Mouse (Mus musculus) heart, embryonic 12.5 days (tissue): ENCODE data around the gene 1810009A15Rik. TPM values are rescaled to one million over a fixed set of nuclear protein-coding genes. Genes with fewer than 3 reads are reported as not detected.

ENCODE experiments used
- ATAC-seq: fragments of 200-750 bp; cut with Nextera tagmentation; 2 replicates; pipeline ENCODE4 v1.8.0; 2017; ENCODE audit warnings: moderate TSS enrichment, moderate library complexity; ENCODE audit not compliant: insufficient number of reproducible peaks, low FRiP score
- H3K27ac ChIP-seq: fragments of 300-500 bp; sonication (generic); 2 replicates; pipeline ENCODE4 v1.5.1; 2016; ENCODE audit warnings: mild to moderate bottlenecking, moderate library complexity; ENCODE audit not compliant: poor library complexity, severe bottlenecking
- H3K27me3 ChIP-seq: fragments of 300-500 bp; sonication (generic); replicated peaks from 2 replicates; pipeline ENCODE4 v1.6.1; 2016; ENCODE audit warnings: mild to moderate bottlenecking, moderate library complexity
- H3K36me3 ChIP-seq: fragments of 300-500 bp; sonication (generic); 2 replicates; pipeline ENCODE4 v1.6.1; 2016; ENCODE audit warnings: mild to moderate bottlenecking, moderate library complexity
- H3K4me1 ChIP-seq: fragments of 300-500 bp; sonication (generic); replicated peaks from 2 replicates; pipeline ENCODE4 v1.6.1; 2016; ENCODE audit warnings: mild to moderate bottlenecking
- H3K4me2 ChIP-seq: fragments of 300-500 bp; sonication (generic); 2 replicates; pipeline ENCODE4 v1.6.1; 2016; ENCODE audit warnings: mild to moderate bottlenecking, moderate library complexity
- H3K4me3 ChIP-seq: fragments of 300-500 bp; sonication (generic); 2 replicates; pipeline ENCODE4 v1.5.1; 2016; ENCODE audit warnings: mild to moderate bottlenecking
- H3K9ac ChIP-seq: fragments of 300-500 bp; sonication (generic); 2 replicates; pipeline ENCODE4 v1.6.1; 2016; ENCODE audit warnings: mild to moderate bottlenecking, moderate library complexity
- H3K9me3 ChIP-seq: fragments of 300-500 bp; sonication (generic); replicated peaks from 2 replicates; pipeline ENCODE4 v1.6.1; 2016; ENCODE audit warnings: mild to moderate bottlenecking, moderate library complexity
- WGBS: fragments of 180-500 bp; shearing (Covaris S2); methylation state at CpG from one replicate; pipeline ENCODE4 v1.1.7; 2016; 5-methylcytosine and 5-hydroxymethylcytosine counted together
- polyA plus RNA-seq: library from polyadenylated mRNA; unstranded; fragments of >200 nt; fragmentation: Nextera tagmentation; extraction: Ambion mirVana; gene quantifications from 2 replicates; pipeline ENCODE4 v1.2.1, GENCODE M21; 2016

Gene 1810009A15Rik
- polyA plus RNA-seq, 1 experiment from 2014 or later, result 64.5 TPM

DNA sequence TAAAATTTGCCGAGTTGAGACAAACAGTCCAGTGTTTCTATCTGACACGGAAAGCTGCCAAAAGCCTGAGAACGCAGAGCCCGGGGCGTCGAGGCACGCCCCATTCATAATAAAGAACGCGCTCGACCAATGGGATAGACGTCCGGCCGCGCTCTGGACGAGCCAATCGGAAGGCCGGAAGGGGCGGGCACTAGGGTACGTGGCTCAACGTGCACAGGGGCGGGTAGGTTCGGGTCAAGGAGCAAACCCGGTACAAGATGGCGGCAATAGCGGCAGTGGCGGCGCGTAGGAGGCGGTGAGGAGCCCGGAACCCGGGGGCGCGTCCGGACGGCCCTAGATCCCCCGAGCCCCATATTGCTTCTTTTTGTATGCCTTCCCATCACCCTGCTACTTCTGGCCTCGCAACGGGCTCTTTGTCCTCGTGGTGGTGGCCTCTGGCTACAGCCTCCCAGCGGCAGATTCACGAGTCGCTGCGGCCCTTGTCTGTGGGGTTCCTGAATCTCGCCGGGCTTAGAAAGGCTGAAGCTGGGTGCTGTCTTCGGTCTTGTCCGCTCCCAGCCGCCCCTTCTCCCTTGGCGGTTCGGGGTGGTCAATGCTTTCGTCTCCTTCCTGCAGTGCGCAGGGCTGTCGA lies 9.3 kb downstream of the 1810009A15Rik start, which contains the start of gene Ganab:
Gene Ganab, plus strand, starts transcription at position 207 of the 631 bp plus-strand sequence.
- Histone ChIP-seq H3K4me3 (peak within 1 kb of the TSS; percentile 97), H3K36me3 (peaks cover 44% of the 10 kb centered on the region), H3K4me1 (peaks cover 38% of the 10 kb centered on the region), H3K27ac (peak within 1 kb of the TSS; percentile 86), H3K4me2 (peak within 1 kb of the TSS; percentile 94), H3K9ac (peak within 1 kb of the TSS; percentile 96), H3K9me3 (no peaks in the 10 kb centered on the region), H3K27me3 (no peaks in the 10 kb centered on the region)
- under 1% methylated on average over 53 of the region's 53 CpGs for WGBS
- ATAC-seq, result peak; percentile 99

DNA sequence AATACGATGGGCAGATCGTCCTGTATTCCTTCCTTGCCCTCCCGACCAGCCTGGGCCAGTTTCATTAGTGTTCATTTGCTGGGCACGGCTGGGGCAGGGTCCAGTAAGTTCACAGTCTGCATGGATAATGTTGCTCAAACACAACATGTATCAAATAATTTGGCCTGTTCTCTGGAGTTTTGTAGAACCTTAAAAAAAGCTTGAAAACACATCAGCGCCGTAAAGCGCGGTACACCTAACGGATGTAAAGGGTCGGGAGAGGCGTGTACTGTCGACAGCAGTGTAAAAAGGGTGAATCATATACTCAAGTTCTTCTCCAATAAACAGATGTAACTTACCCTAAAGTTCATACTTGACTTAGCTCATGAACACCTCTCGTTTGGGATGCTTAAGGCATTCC lies 9.9 kb downstream of the 1810009A15Rik start:
- peaks cover 49% of the 10 kb centered on the region for H3K36me3 ChIP-seq
- peak overlapping the region; percentile 86 for H3K27ac ChIP-seq
- 6% methylated on average over 13 of the region's 13 CpGs for WGBS
- H3K9ac ChIP-seq, result peak overlapping the region; percentile 96
- H3K27me3 ChIP-seq, result no peaks in the 10 kb centered on the region
- peaks cover 36% of the 10 kb centered on the region for H3K4me1 ChIP-seq
- peak overlapping the region; percentile 94 for H3K4me2 ChIP-seq
- peak overlapping the region; percentile 97 for H3K4me3 ChIP-seq
- H3K9me3 ChIP-seq, result no peaks in the 10 kb centered on the region
- no peak for ATAC-seq

DNA sequence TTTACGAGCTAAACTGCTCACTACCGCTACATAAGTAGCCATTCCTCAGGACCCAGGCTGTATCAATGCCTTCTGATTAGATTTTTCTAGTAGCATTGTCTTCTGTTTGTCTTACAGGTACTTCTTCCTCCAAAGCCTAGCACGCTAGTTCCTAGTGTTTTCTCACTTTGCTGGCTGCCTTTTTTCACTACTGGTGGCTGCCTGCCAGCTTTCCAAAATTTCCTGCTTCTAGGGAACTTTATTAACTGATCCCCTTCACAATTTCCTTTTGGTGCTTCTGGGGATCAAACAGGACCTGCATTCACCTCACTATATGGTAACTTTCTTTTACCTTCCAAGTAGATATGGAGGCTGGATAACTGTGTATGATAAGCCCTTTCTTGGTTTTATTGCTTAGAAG lies 10.4 kb downstream of the 1810009A15Rik start:
- H3K4me2 ChIP-seq, result peak overlapping the region; percentile 94
- ATAC-seq, result no peak
- H3K27me3 ChIP-seq, result no peaks in the 10 kb centered on the region
- H3K9me3 ChIP-seq, result no peaks in the 10 kb centered on the region
- peak overlapping the region; percentile 96 for H3K9ac ChIP-seq
- H3K4me1 ChIP-seq, result peaks cover 32% of the 10 kb centered on the region
- 33% methylated on average over 3 of the region's 3 CpGs for WGBS
- peak overlapping the region; percentile 97 for H3K4me3 ChIP-seq
- no peak overlapping the region for H3K27ac ChIP-seq
- peaks cover 52% of the 10 kb centered on the region for H3K36me3 ChIP-seq

DNA sequence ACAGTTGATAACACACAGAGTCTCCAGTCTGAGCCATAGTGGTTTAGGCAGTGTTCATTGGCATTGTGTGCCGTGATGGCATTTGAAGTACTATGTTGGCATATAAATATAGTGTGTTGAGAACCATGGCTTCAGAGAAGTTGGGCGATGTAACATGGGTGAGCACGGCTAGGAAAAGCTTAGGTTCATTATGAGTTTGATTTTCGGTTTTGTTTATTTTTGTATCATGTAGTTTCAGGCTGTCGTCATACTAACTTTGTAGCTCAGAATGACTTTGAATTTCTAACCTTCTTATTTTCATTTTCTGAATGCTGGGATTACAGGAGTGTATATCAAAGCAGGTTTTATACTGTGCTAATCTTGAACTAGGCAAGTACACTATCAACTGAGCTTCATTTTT lies 14.8 kb downstream of the 1810009A15Rik start:
- 95% methylated on average over 5 of the region's 5 CpGs for WGBS
- ATAC-seq, result no peak
- H3K36me3 ChIP-seq, result peaks cover 66% of the 10 kb centered on the region

DNA sequence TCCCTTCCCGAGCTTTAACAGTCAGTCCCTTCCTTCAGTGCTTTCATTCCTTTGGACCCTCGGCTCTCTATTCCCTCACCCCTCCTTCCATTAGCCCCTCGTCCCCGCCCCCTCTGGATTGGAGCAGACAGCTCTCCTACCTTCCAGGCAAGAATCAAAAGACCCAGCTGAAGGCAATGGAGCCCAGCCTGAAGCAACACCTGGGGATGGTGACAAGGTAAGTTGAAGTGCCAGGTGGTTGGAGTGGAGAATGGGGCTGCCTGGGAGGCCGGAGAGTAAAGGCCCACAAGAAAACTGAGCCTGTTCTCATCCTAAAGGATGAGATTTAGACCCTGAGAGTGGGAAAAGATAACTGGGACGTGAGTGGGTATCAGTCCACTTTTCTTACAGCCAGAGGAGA lies 19.9 kb downstream of the 1810009A15Rik start:
- H3K4me3 ChIP-seq, result no peak overlapping the region
- no peak overlapping the region for H3K9ac ChIP-seq
- ATAC-seq, result no peak
- WGBS, result 84% methylated on average over 6 of the region's 6 CpGs
- H3K4me1 ChIP-seq, result no peaks in the 10 kb centered on the region
- H3K4me2 ChIP-seq, result no peak overlapping the region
- H3K36me3 ChIP-seq, result peaks cover 95% of the 10 kb centered on the region
- no peak overlapping the region for H3K27ac ChIP-seq
- H3K9me3 ChIP-seq, result no peaks in the 10 kb centered on the region
- no peaks in the 10 kb centered on the region for H3K27me3 ChIP-seq

More for the DNA sequence above, 14.8 kb downstream of the 1810009A15Rik start:
- no peak overlapping the region for H3K27ac ChIP-seq
- H3K9ac ChIP-seq, result no peak overlapping the region
- no peak overlapping the region for H3K4me2 ChIP-seq
- no peaks in the 10 kb centered on the region for H3K27me3 ChIP-seq
- no peak overlapping the region for H3K4me3 ChIP-seq
- peaks cover 17% of the 10 kb centered on the region for H3K4me1 ChIP-seq
- no peaks in the 10 kb centered on the region for H3K9me3 ChIP-seq

DNA sequence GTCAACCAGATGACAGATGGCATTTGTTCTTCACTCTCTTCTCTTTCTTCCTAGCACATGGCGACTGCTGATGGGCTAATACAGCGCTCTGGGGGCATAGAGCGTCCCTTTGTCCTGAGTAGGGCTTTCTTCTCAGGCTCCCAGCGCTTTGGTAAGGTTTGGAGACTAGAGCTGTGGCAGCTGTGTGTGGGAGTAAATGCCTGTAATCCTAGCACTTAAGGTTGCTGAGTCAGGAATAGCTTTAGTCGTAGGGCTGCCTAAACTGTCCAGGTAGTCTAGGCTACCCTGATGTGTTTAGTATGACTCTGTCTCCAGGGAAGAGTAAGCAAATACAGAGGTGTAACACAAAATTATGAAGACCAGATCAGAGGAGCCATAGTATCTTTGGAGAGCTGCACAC lies 23.2 kb downstream of the 1810009A15Rik start:
- H3K4me3 ChIP-seq, result no peak overlapping the region
- no peaks in the 10 kb centered on the region for H3K4me1 ChIP-seq
- no peak for ATAC-seq
- WGBS, result 90% methylated on average over 5 of the region's 5 CpGs
- no peaks in the 10 kb centered on the region for H3K27me3 ChIP-seq
- peaks cover 100% of the 10 kb centered on the region for H3K36me3 ChIP-seq
- no peak overlapping the region for H3K4me2 ChIP-seq
- no peak overlapping the region for H3K9ac ChIP-seq
- H3K27ac ChIP-seq, result no peak overlapping the region
- no peaks in the 10 kb centered on the region for H3K9me3 ChIP-seq

DNA sequence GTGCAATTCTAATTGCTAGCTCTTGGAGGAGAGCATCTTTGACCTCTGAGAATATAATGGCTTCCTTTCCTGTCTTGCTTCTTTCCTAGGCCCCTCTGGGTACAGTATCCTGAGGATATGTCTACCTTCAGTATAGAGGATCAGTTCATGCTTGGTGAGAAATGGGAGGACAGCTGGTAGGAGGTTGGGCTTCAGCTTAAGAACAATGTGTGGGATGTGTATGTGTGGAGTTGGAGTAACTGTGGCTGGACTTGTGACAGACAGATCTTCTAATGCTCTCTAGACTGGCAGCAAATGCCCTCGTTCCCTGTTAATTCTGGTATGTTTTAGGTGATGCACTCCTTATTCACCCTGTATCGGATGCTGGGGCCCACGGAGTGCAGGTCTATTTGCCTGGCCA lies 25.6 kb downstream of the 1810009A15Rik start:
- no peaks in the 10 kb centered on the region for H3K27me3 ChIP-seq
- H3K4me2 ChIP-seq, result no peak overlapping the region
- H3K4me3 ChIP-seq, result no peak overlapping the region
- no peak for ATAC-seq
- no peak overlapping the region for H3K9ac ChIP-seq
- no peaks in the 10 kb centered on the region for H3K4me1 ChIP-seq
- WGBS, result 93% methylated on average over 3 of the region's 3 CpGs
- no peak overlapping the region for H3K27ac ChIP-seq
- no peaks in the 10 kb centered on the region for H3K9me3 ChIP-seq
- H3K36me3 ChIP-seq, result peaks cover 79% of the 10 kb centered on the region

DNA sequence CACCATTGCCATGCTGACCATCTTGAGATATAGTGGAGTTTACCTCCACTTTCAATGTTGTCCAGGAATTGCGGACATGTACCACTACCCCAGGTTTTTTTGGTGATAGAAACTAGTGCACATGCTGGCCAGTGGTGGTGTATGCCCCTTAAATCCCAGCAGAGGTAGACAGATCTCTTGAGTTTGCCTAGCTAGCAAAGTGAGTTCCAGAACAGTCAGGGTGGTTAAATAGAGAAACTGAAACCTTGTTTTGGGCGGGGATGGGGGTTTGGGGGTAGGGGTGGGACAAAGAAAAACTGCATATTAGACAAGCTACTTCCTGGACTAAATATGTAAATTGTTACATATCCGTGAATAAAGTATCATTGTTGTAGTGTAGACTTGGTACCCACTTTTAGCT lies 30.3 kb downstream of the 1810009A15Rik start:
- Histone ChIP-seq H3K27ac (no peak overlapping the region), H3K9ac (no peak overlapping the region), H3K9me3 (no peaks in the 10 kb centered on the region), H3K4me2 (no peak overlapping the region), H3K4me3 (no peak overlapping the region), H3K27me3 (no peaks in the 10 kb centered on the region), H3K36me3 (peaks cover 34% of the 10 kb centered on the region), H3K4me1 (peaks cover 15% of the 10 kb centered on the region)
- no peak for ATAC-seq
- WGBS, result 92% methylated on average over 3 of the region's 3 CpGs

DNA sequence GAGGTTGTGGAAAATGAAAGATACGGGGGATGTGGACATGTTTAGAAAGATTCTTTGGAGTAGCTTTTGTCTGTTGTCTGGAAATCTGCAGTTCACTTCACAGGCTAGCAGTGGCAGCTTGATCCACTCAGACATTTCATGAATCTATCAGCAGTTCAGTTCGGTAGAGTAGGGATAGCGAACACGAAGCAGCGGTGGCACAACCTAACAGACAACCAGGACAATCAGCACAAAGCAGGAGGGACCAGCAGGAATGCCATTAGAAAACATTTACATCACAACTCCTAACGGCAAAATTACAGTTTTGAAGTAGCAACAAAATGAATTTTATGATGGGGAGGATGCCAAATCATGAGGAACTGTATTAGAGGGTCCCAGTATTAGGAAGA lies 31.0 kb downstream of the 1810009A15Rik start:
- Histone ChIP-seq H3K36me3 (peaks cover 31% of the 10 kb centered on the region), H3K4me1 (peaks cover 15% of the 10 kb centered on the region), H3K9ac (no peak overlapping the region), H3K27me3 (no peaks in the 10 kb centered on the region), H3K27ac (peak overlapping the region; percentile 86), H3K9me3 (no peaks in the 10 kb centered on the region), H3K4me2 (peak overlapping the region; percentile 83), H3K4me3 (peak overlapping the region; percentile 86)
- WGBS, result 64% methylated on average over 6 of the region's 6 CpGs
- ATAC-seq, result no peak

DNA sequence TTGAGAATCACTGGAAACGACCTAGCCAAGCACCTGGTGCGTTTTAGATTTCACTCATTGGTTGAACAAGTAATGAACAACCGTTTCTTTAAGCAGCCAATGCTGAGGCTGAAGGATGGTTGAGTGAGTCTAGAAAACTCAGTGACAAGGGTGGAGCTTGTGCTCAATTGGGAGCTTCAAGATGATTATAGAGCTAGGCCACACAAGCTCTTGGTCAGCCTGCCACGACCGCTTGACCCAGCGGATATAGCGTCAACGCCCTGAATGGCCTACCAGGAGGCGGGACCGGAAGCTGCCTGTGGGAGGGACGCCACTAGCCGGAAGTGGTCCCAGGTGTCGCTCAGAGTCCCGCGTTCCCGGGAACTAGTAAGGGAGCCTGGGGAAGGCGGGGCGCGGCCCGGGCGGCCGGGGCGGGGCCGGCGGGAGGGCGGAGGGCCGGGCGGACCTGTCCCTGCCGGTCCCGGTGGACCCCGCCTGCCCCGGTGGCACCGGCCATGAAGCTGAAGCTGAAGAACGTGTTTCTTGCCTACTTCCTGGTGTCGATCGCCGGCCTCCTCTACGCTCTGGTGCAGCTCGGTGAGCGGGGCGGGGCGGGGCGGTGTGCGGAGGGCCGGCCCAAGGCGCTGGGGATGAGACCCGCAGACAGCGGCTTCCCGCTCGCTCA lies 31.6 kb downstream of the 1810009A15Rik start, which contains the start of gene B3gat3:
Gene B3gat3, plus strand, starts transcription at position 302 of the 664 bp plus-strand sequence.
- Histone ChIP-seq H3K9me3 (no peaks in the 10 kb centered on the region), H3K4me2 (peak within 1 kb of the TSS; percentile 83), H3K27ac (peak within 1 kb of the TSS; percentile 86), H3K36me3 (peaks cover 27% of the 10 kb centered on the region), H3K27me3 (no peaks in the 10 kb centered on the region), H3K9ac (peak within 1 kb of the TSS; percentile 88), H3K4me3 (peak within 1 kb of the TSS; percentile 86), H3K4me1 (peaks cover 15% of the 10 kb centered on the region)
- ATAC-seq, result peak; percentile 98
- 2% methylated on average over 50 of the region's 50 CpGs for WGBS

DNA sequence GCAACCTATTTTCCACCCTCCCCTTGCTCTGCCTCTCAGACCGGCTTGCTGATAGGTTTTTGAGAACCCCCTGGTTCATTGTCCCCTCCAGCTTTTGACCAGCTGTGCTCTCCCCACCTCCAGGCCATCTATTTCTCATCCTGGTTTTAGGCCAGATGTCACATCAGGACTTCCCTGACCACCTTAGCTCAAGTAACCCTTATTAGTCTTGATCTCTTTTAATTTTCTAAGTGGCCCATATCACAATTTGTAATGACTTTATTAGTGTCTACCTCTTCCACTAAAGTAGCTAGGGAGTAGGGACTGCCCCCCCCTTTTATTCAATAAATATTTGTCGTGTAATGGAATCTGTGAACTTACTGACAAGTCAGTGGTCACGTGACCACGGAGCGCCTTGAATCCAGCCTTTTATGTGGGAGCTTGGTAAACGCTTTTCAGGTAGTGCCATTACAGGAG lies 32.2 kb downstream of the 1810009A15Rik start:
- peak overlapping the region; percentile 88 for H3K9ac ChIP-seq
- H3K27ac ChIP-seq, result peak overlapping the region; percentile 86
- H3K4me1 ChIP-seq, result peaks cover 15% of the 10 kb centered on the region
- WGBS, result 1% methylated on average over 6 of the region's 6 CpGs
- ATAC-seq, result no peak
- H3K4me2 ChIP-seq, result peak overlapping the region; percentile 83
- H3K27me3 ChIP-seq, result no peaks in the 10 kb centered on the region
- H3K4me3 ChIP-seq, result peak overlapping the region; percentile 86
- no peaks in the 10 kb centered on the region for H3K9me3 ChIP-seq
- peaks cover 27% of the 10 kb centered on the region for H3K36me3 ChIP-seq
